Mouse (Mus musculus): ENCODE results near the gene Srpk1. TPM values are rescaled to one million over a fixed set of nuclear protein-coding genes. Genes with fewer than 3 reads are reported as not detected.

Gene Srpk1
- polyA plus RNA-seq, 1 experiment from 2014 or later: 84.9 TPM

- H3K36me3 ChIP-seq (ENCODE audit: control insufficient read depth, insufficient read depth, low read length): peaks cover 5% of the 10 kb centered on the region; the same call in 1 of the 2 replicates
- no peak overlapping the region for H3K4me3 ChIP-seq (ENCODE audit: low read depth, low read length)
- 97% methylated on average over 1 of the region's 1 CpGs for WGBS
- no peak overlapping the region for H3K9ac ChIP-seq (ENCODE audit: low read depth, low read length)
- no peaks in the 10 kb centered on the region for H3K27me3 ChIP-seq (ENCODE audit: control insufficient read depth, insufficient read depth, low read depth, low read length)
- no peaks in the 10 kb centered on the region for H3K9me3 ChIP-seq (replicated peaks; ENCODE audit: control insufficient read depth, low read length, poor library complexity, severe bottlenecking)
- H3K4me2 ChIP-seq (ENCODE audit: low read length): no peak overlapping the region
- no peak overlapping the region for H3K27ac ChIP-seq (ENCODE audit: low read length)
- peaks cover 22% of the 10 kb centered on the region for H3K4me1 ChIP-seq (ENCODE audit: control insufficient read depth, insufficient read depth, low read length)
- ATAC-seq: no peak
These were observed 3.7 kb downstream of the Srpk1 start for GRCm38 (mm10) chr17:28618775-28619174.

- H3K4me1 ChIP-seq (ENCODE audit: control insufficient read depth, insufficient read depth, low read length): peaks cover 22% of the 10 kb centered on the region
- H3K27ac ChIP-seq (ENCODE audit: low read length): no peak overlapping the region
- H3K9me3 ChIP-seq (replicated peaks; ENCODE audit: control insufficient read depth, low read length, poor library complexity, severe bottlenecking): no peaks in the 10 kb centered on the region
- ATAC-seq: no peak
- no peak overlapping the region for H3K4me2 ChIP-seq (ENCODE audit: low read length)
- H3K36me3 ChIP-seq (ENCODE audit: control insufficient read depth, insufficient read depth, low read length): peaks cover 5% of the 10 kb centered on the region; the same call in 1 of the 2 replicates
- WGBS: 89% methylated on average over 7 of the region's 7 CpGs
- H3K9ac ChIP-seq (ENCODE audit: low read depth, low read length): no peak overlapping the region
- no peaks in the 10 kb centered on the region for H3K27me3 ChIP-seq (ENCODE audit: control insufficient read depth, insufficient read depth, low read depth, low read length)
- no peak overlapping the region for H3K4me3 ChIP-seq (ENCODE audit: low read depth, low read length)
These were observed 4.4 kb downstream of the Srpk1 start for GRCm38 (mm10) chr17:28618124-28618523.

- peaks cover 5% of the 10 kb centered on the region; the same call in 1 of the 2 replicates for H3K36me3 ChIP-seq (ENCODE audit: control insufficient read depth, insufficient read depth, low read length)
- H3K27me3 ChIP-seq (ENCODE audit: control insufficient read depth, insufficient read depth, low read depth, low read length): no peaks in the 10 kb centered on the region
- peaks cover 22% of the 10 kb centered on the region for H3K4me1 ChIP-seq (ENCODE audit: control insufficient read depth, insufficient read depth, low read length)
- no peak overlapping the region for H3K4me3 ChIP-seq (ENCODE audit: low read depth, low read length)
- H3K9ac ChIP-seq (ENCODE audit: low read depth, low read length): no peak overlapping the region
- no peak overlapping the region for H3K4me2 ChIP-seq (ENCODE audit: low read length)
- 92% methylated on average over 10 of the region's 10 CpGs for WGBS
- no peak for ATAC-seq
- no peaks in the 10 kb centered on the region for H3K9me3 ChIP-seq (replicated peaks; ENCODE audit: control insufficient read depth, low read length, poor library complexity, severe bottlenecking)
- H3K27ac ChIP-seq (ENCODE audit: low read length): no peak overlapping the region
These were observed 4.9 kb downstream of the Srpk1 start for GRCm38 (mm10) chr17:28617636-28618035.

DNA sequence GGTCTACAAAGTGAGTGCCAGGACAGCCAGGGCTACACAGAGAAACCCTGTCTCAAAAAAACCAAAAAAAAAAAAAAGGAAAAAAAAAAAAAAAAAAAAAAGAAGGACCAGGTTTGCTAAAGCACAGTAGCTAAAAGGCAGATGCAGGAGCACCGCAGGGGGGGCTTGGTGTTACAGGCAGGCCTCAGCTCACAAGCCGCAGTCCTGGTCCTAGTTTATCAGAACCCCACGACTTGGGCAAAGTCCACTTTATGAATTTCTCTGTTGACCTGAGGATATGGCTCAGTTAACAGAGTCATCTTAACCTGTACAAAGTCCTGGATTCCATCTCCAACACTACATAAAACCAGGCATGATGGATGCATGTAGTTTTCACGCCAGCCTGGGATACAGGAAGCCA lies 7.2 kb downstream of the Srpk1 start:
- Histone ChIP-seq H3K27ac (ENCODE audit: low read length) (no peak overlapping the region), H3K27me3 (ENCODE audit: control insufficient read depth, insufficient read depth, low read depth, low read length) (no peaks in the 10 kb centered on the region), H3K9ac (ENCODE audit: low read depth, low read length) (no peak overlapping the region), H3K4me1 (ENCODE audit: control insufficient read depth, insufficient read depth, low read length) (peaks cover 13% of the 10 kb centered on the region), H3K4me3 (ENCODE audit: low read depth, low read length) (no peak overlapping the region), H3K36me3 (ENCODE audit: control insufficient read depth, insufficient read depth, low read length) (peaks cover 5% of the 10 kb centered on the region; the same call in 1 of the 2 replicates), H3K4me2 (ENCODE audit: low read length) (no peak overlapping the region), H3K9me3 (replicated peaks; ENCODE audit: control insufficient read depth, low read length, poor library complexity, severe bottlenecking) (no peaks in the 10 kb centered on the region)
- no peak for ATAC-seq
- WGBS: 98% methylated on average over 4 of the region's 4 CpGs

DNA sequence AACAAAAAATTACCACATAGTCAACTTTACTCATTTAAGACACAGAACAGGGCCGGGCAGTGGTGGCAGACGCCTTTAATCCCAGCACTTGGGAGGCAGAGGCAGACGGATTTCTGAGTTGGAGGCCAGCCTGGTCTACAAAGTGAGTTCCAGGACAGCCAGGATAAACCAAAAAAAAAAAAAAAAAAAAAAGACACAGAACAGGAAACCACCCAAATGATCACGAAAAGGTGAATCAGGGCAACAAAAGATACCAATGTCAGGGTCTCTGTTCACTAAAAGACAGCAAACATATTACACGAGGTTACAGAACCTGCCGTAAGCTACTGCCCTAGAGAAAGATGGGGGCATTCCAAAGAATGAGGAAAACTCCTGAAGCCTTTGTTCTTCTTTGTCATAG lies 9.4 kb downstream of the Srpk1 start:
- Histone ChIP-seq H3K27me3 (ENCODE audit: control insufficient read depth, insufficient read depth, low read depth, low read length) (no peaks in the 10 kb centered on the region), H3K27ac (ENCODE audit: low read length) (no peak overlapping the region), H3K4me3 (ENCODE audit: low read depth, low read length) (no peak overlapping the region), H3K4me1 (ENCODE audit: control insufficient read depth, insufficient read depth, low read length) (peaks cover 2% of the 10 kb centered on the region; the same call in 1 of the 2 replicates), H3K9ac (ENCODE audit: low read depth, low read length) (no peak overlapping the region), H3K36me3 (ENCODE audit: control insufficient read depth, insufficient read depth, low read length) (0 out of 2 replicates have a peak, but pooled peaks cover 6% of the 10 kb centered on the region), H3K4me2 (ENCODE audit: low read length) (no peak overlapping the region), H3K9me3 (replicated peaks; ENCODE audit: control insufficient read depth, low read length, poor library complexity, severe bottlenecking) (no peaks in the 10 kb centered on the region)
- no peak for ATAC-seq
- WGBS: 94% methylated on average over 6 of the region's 6 CpGs

- no peak overlapping the region for H3K9ac ChIP-seq (ENCODE audit: low read depth, low read length)
- WGBS: 92% methylated on average over 2 of the region's 2 CpGs
- H3K4me1 ChIP-seq (ENCODE audit: control insufficient read depth, insufficient read depth, low read length): no peaks in the 10 kb centered on the region; the same call in 1 of the 2 replicates
- no peaks in the 10 kb centered on the region for H3K27me3 ChIP-seq (ENCODE audit: control insufficient read depth, insufficient read depth, low read depth, low read length)
- ATAC-seq: no peak
- 0 out of 2 replicates have a peak, but pooled peaks cover 6% of the 10 kb centered on the region for H3K36me3 ChIP-seq (ENCODE audit: control insufficient read depth, insufficient read depth, low read length)
- H3K4me3 ChIP-seq (ENCODE audit: low read depth, low read length): no peak overlapping the region
- H3K9me3 ChIP-seq (replicated peaks; ENCODE audit: control insufficient read depth, low read length, poor library complexity, severe bottlenecking): no peaks in the 10 kb centered on the region
- H3K4me2 ChIP-seq (ENCODE audit: low read length): no peak overlapping the region
- H3K27ac ChIP-seq (ENCODE audit: low read length): no peak overlapping the region
These were observed 9.9 kb downstream of the Srpk1 start for GRCm38 (mm10) chr17:28612603-28613002.

GRCm38 (mm10) chr17:28609543-28609942 lies 13.0 kb downstream of the Srpk1 start:
- Histone ChIP-seq H3K4me3 (ENCODE audit: low read depth, low read length) (no peak overlapping the region), H3K9me3 (replicated peaks; ENCODE audit: control insufficient read depth, low read length, poor library complexity, severe bottlenecking) (no peaks in the 10 kb centered on the region), H3K27ac (ENCODE audit: low read length) (no peak overlapping the region), H3K27me3 (ENCODE audit: control insufficient read depth, insufficient read depth, low read depth, low read length) (no peaks in the 10 kb centered on the region), H3K9ac (ENCODE audit: low read depth, low read length) (no peak overlapping the region), H3K4me2 (ENCODE audit: low read length) (no peak overlapping the region), H3K4me1 (ENCODE audit: control insufficient read depth, insufficient read depth, low read length) (no peaks in the 10 kb centered on the region), H3K36me3 (ENCODE audit: control insufficient read depth, insufficient read depth, low read length) (peaks cover 15% of the 10 kb centered on the region)
- ATAC-seq: no peak
- 87% methylated on average over 3 of the region's 3 CpGs for WGBS

DNA sequence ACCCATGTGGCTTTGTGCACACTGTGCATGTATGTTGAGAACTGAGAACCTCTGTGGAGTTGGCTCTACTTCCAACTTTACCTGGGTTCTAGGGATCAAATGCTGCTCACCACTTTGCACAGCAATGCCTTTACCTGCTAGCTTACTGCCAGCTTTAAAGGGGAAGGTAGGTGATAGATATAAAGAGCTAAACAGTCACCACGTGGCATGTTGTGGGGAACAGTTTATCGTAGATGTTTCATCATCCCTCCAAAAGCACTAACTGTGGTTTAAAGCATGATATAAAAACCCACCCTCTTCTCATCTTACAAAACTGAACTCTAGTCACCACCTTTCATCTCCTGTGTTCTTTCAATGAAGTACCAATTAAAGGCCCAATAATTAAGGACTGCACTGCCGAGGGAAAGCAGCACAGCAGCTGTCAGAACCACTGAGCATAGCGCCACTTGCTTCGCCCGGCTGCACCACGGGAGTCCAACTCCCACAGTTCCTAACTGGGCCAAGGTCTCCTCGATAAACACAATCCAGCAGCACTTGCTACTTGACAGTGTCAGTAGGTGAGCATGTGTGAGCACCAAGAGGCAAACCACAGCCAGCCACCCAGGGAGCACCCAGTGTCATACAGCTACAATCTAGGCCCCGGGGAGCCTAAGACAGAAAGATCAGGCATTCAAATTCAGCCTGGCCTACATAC lies 20.8 kb downstream of the Srpk1 start:
- Histone ChIP-seq H3K36me3 (ENCODE audit: control insufficient read depth, insufficient read depth, low read length) (peaks cover 59% of the 10 kb centered on the region), H3K4me2 (ENCODE audit: low read length) (no peak overlapping the region), H3K9me3 (replicated peaks; ENCODE audit: control insufficient read depth, low read length, poor library complexity, severe bottlenecking) (no peaks in the 10 kb centered on the region), H3K9ac (ENCODE audit: low read depth, low read length) (no peak overlapping the region), H3K4me1 (ENCODE audit: control insufficient read depth, insufficient read depth, low read length) (no peaks in the 10 kb centered on the region), H3K4me3 (ENCODE audit: low read depth, low read length) (no peak overlapping the region), H3K27ac (ENCODE audit: low read length) (no peak overlapping the region), H3K27me3 (ENCODE audit: control insufficient read depth, insufficient read depth, low read depth, low read length) (no peaks in the 10 kb centered on the region)
- 85% methylated on average over 9 of the region's 9 CpGs for WGBS
- ATAC-seq: no peak

DNA sequence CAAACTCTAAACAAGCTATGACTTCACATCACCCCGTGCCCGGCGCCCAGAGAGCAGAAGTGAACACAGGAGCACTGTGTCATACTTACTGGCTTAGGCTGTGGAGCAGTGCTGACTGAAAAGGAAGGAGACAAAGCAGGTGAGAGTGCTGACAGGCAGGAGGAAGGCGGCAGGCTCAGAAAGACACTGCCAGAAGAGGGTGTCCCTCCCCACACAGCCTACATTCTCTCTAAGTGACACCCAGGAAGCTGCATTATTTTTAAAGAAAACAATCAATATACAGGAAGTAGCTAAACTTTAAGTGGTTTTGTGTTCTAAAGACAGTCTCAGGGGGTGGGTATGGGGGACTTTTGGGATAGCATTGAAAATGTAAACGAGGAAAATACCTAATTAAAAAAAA lies 21.7 kb downstream of the Srpk1 start:
- Histone ChIP-seq H3K4me2 (ENCODE audit: low read length) (no peak overlapping the region), H3K4me3 (ENCODE audit: low read depth, low read length) (no peak overlapping the region), H3K27ac (ENCODE audit: low read length) (no peak overlapping the region), H3K9me3 (replicated peaks; ENCODE audit: control insufficient read depth, low read length, poor library complexity, severe bottlenecking) (no peaks in the 10 kb centered on the region), H3K27me3 (ENCODE audit: control insufficient read depth, insufficient read depth, low read depth, low read length) (no peaks in the 10 kb centered on the region), H3K4me1 (ENCODE audit: control insufficient read depth, insufficient read depth, low read length) (no peaks in the 10 kb centered on the region), H3K9ac (ENCODE audit: low read depth, low read length) (no peak overlapping the region), H3K36me3 (ENCODE audit: control insufficient read depth, insufficient read depth, low read length) (peaks cover 57% of the 10 kb centered on the region)
- no peak for ATAC-seq
- whole genome bisulfite sequencing: 95% methylated on average over 5 of the region's 5 CpGs

All from midbrain, embryonic 16.5 days (tissue).